Mouse (Mus musculus) cerebellum, adult 2 months (tissue): ENCODE measurements around the gene Foxd2.

ENCODE experiments used
- CTCF ChIP-seq: fragments of 200-500 bp; IDR thresholded peaks from 2 replicates; pipeline ENCODE4 v1.5.1; 2011; ENCODE audit warnings: low read depth, mild to moderate bottlenecking, control low read depth, low read length, moderate library complexity, borderline replicate concordance; ENCODE audit not compliant: insufficient read depth
- POLR2A ChIP-seq: fragments of 200-500 bp; IDR thresholded peaks from 2 replicates; pipeline ENCODE4 v1.6.1; 2011; ENCODE audit warnings: low read length, control low read depth, borderline replicate concordance; ENCODE audit not compliant: insufficient read depth

GRCm38 (mm10) chr4:114901643-114902351, 6.9 kb downstream of the Foxd2 start:
- TF ChIP-seq CTCF (no peak), POLR2A (no peak)
